Mouse (Mus musculus) intestine, embryonic 16.5 days (tissue): ENCODE results near the gene Rsph1. TPM values are rescaled to one million over a fixed set of nuclear protein-coding genes. Genes with fewer than 3 reads are reported as not detected.

Source experiments
- ATAC-seq: fragments of 200-750 bp; cut with Nextera tagmentation; 2 replicates; pipeline ENCODE4 v1.8.0; 2017; ENCODE audit warnings: moderate TSS enrichment, moderate library complexity
- H3K27ac ChIP-seq: fragments of 300-500 bp; sonication (generic); 2 replicates; pipeline ENCODE4 v1.5.1; 2014; ENCODE audit warnings: mild to moderate bottlenecking, low read length
- H3K27me3 ChIP-seq: fragments of 300-500 bp; sonication (generic); replicated peaks from 2 replicates; pipeline ENCODE4 v1.6.1; 2014; ENCODE audit warnings: low read length, control low read depth, mixed read lengths; ENCODE audit not compliant: control insufficient read depth, insufficient read depth
- H3K36me3 ChIP-seq: fragments of 300-500 bp; sonication (generic); 2 replicates; pipeline ENCODE4 v1.6.1; 2014; ENCODE audit warnings: low read length, control low read depth; ENCODE audit not compliant: control insufficient read depth, insufficient read depth
- H3K4me1 ChIP-seq: fragments of 300-500 bp; sonication (generic); 2 replicates; pipeline ENCODE4 v1.6.1; 2014; ENCODE audit warnings: low read length, control low read depth, mixed read lengths; ENCODE audit not compliant: control insufficient read depth, insufficient read depth
- H3K4me2 ChIP-seq: fragments of 300-500 bp; sonication (generic); 2 replicates; pipeline ENCODE4 v1.6.1; 2014; ENCODE audit warnings: low read depth, low read length, control low read depth
- H3K4me3 ChIP-seq: fragments of 300-500 bp; sonication (generic); 2 replicates; pipeline ENCODE4 v1.5.1; 2014; ENCODE audit warnings: mild to moderate bottlenecking, low read length
- H3K9ac ChIP-seq: fragments of 300-500 bp; sonication (generic); 2 replicates; pipeline ENCODE4 v1.6.1; 2014; ENCODE audit warnings: low read depth, low read length
- H3K9me3 ChIP-seq: fragments of 300-500 bp; sonication (generic); 2 replicates; pipeline ENCODE4 v1.6.1; 2016; ENCODE audit warnings: low read length, control low read depth; ENCODE audit not compliant: control insufficient read depth
- WGBS: fragments of 180-500 bp; shearing (Covaris S2); extraction: QIAGEN DNeasy Blood & Tissue Kit; methylation state at CpG from one replicate; pipeline ENCODE4 v1.1.7; 2014; 5-methylcytosine and 5-hydroxymethylcytosine counted together
- polyA plus RNA-seq: library from polyadenylated mRNA; unstranded; fragments of >200 nt; fragmentation: Nextera tagmentation; extraction: Ambion mirVana; gene quantifications from 2 replicates; pipeline ENCODE4 v1.2.1, GENCODE M21; 2015

Gene Rsph1
- polyA plus RNA-seq, 1 experiment from 2014 or later = 0.88 TPM

DNA sequence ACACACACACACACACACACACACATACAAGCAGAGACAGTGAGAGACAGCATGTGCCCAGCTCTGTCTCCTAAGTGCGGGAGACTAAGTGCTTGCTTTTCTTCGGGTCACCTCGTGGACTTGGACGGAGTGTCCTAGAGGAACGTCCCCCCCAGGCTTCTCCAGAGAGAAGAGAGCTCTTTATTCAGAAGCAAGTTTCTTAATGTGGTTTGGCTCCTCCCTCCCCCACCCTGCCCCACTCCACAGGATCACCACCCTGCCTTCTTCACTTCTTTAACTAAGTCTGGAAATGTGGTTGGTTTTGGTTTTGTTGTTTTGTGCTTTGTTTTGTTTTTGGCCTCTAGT, 28.6 kb upstream of the Rsph1 start:
- Histone ChIP-seq H3K9me3 (no peaks in the 10 kb centered on the region), H3K36me3 (no peaks in the 10 kb centered on the region; the same call in 1 of the 2 replicates), H3K9ac (no peak overlapping the region), H3K4me3 (no peak overlapping the region), H3K4me2 (no peak overlapping the region), H3K27ac (peak overlapping the region; percentile 95), H3K27me3 (no peaks in the 10 kb centered on the region), H3K4me1 (peaks cover 23% of the 10 kb centered on the region)
- no peak for ATAC-seq
- WGBS = 48% methylated on average over 5 of the region's 5 CpGs

DNA sequence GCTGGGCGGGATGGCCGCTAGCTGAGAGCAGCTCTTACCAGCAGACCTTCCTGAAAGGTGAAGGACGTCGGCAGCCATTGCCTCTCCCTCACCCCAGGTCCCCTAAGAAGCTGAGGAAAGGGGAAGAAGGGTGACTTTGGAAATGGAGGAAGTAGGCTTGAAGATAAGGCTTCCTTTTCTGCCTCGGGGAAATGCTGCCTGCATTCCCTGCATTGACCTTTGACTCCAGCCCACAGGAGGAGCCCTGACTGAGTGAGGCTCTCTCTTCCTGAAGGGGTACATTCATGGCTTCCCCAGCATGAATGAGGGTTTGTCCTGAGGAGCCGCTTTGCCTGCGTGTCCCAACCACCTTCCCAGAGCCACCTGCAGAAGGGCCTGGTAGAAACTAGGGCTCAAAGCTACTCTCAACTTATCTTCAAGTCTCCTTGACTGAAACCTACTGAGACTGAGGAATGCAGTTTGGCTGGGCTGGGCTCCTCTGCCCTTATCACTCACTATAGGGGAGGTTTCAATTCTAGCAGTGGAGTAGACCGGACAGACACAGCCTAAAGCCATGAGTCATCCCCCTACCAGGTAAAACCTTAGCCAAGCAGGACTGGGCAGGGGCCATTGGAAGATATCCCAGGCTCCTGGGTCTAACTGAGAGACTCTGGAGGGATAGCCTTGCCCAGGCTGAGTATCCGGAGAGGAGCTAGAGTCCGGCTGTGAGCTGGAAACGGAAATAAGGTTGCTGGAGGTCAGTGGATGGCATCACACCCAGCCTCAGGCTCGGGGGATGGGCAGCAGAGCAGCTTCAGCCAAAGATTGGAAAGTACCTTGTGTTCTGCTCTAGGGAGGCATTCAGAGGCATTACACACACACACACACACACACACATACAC, 28.0 kb upstream of the Rsph1 start:
- H3K9me3 ChIP-seq = no peaks in the 10 kb centered on the region
- H3K27ac ChIP-seq = peak overlapping the region; percentile 95
- H3K4me1 ChIP-seq = peaks cover 23% of the 10 kb centered on the region
- H3K4me2 ChIP-seq = peak overlapping the region; percentile 35; the same call in 1 of the 2 replicates
- WGBS = 41% methylated on average over 12 of the region's 12 CpGs
- ATAC-seq = peak; percentile 87
- no peaks in the 10 kb centered on the region for H3K27me3 ChIP-seq
- H3K36me3 ChIP-seq = no peaks in the 10 kb centered on the region
- H3K9ac ChIP-seq = peak overlapping the region; percentile 44; the same call in 1 of the 2 replicates
- H3K4me3 ChIP-seq = no peak overlapping the region

DNA sequence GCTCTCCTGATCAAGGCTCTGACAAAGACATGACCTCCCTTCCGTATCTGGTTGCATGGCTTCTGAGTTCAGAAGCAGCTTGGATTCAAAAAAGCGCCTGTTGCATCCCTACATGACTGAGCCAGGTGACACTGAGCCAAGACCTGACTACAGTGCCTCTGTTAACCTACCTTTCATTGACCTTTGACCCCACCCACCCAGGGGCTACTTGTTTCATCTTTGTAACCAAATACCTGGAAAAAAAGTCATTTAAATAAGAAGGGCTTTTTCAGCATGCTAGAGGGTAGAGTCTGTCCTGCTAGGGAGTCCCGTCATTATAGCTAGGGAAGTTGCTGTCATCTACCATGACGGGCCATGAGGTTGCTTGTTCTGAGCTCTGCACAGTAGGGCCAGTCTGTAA, 26.2 kb upstream of the Rsph1 start:
- 90% methylated on average over 4 of the region's 4 CpGs for WGBS
- Histone ChIP-seq H3K4me1 (peaks cover 19% of the 10 kb centered on the region), H3K27me3 (no peaks in the 10 kb centered on the region), H3K9ac (no peak overlapping the region), H3K9me3 (no peaks in the 10 kb centered on the region), H3K36me3 (no peaks in the 10 kb centered on the region), H3K4me2 (no peak overlapping the region), H3K4me3 (no peak overlapping the region), H3K27ac (no peak overlapping the region)
- ATAC-seq = no peak

DNA sequence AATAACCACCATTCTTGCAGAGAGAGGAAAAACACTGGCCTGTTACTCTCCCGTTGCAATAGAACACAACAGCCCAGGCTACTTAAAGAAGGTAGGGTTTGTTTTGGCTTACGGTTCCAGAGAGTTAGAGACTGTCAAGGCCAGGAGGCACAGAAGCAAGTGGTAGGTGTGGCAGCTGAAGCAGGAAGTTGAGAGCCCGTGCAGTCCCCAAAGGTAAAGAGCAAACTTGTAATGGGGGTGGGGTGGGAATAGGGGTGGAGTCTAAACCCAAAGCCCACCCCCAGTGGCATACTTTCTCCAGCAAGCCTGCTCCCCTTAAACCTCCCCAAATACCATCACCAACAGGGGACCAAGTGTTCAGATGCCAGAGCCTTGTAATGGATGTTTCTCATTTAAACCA, 23.6 kb upstream of the Rsph1 start:
- 45% methylated on average over 3 of the region's 3 CpGs for WGBS
- H3K4me2 ChIP-seq = no peak overlapping the region
- no peaks in the 10 kb centered on the region for H3K36me3 ChIP-seq
- H3K4me1 ChIP-seq = peaks cover 26% of the 10 kb centered on the region
- no peaks in the 10 kb centered on the region for H3K9me3 ChIP-seq
- no peak overlapping the region for H3K4me3 ChIP-seq
- no peak overlapping the region for H3K27ac ChIP-seq
- no peaks in the 10 kb centered on the region for H3K27me3 ChIP-seq
- no peak for ATAC-seq
- H3K9ac ChIP-seq = no peak overlapping the region

DNA sequence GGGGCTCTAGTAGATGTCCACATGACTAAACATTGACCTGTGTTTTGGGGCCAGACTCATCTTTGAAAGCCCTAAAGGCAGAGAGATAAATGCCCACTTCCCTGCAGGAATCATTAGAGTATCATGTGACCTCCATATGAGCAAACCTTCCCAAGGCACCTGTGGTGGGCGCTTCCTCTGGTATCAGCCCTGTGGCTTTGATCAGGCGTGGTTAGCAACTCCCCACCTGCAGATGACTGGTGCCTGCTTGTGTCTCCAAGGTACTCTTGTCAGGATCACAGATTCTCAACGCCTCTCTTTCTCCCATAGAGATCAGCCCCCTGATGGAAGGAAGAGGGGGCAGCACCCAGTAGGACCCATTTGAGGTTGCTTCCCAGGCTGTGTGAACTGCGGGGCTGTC, 22.8 kb upstream of the Rsph1 start:
- H3K4me2 ChIP-seq = no peak overlapping the region
- H3K36me3 ChIP-seq = no peaks in the 10 kb centered on the region
- peaks cover 21% of the 10 kb centered on the region for H3K4me1 ChIP-seq
- no peaks in the 10 kb centered on the region for H3K27me3 ChIP-seq
- no peak overlapping the region for H3K27ac ChIP-seq
- H3K4me3 ChIP-seq = no peak overlapping the region
- H3K9me3 ChIP-seq = no peaks in the 10 kb centered on the region
- WGBS = 80% methylated on average over 4 of the region's 4 CpGs
- no peak overlapping the region for H3K9ac ChIP-seq
- ATAC-seq = no peak

DNA sequence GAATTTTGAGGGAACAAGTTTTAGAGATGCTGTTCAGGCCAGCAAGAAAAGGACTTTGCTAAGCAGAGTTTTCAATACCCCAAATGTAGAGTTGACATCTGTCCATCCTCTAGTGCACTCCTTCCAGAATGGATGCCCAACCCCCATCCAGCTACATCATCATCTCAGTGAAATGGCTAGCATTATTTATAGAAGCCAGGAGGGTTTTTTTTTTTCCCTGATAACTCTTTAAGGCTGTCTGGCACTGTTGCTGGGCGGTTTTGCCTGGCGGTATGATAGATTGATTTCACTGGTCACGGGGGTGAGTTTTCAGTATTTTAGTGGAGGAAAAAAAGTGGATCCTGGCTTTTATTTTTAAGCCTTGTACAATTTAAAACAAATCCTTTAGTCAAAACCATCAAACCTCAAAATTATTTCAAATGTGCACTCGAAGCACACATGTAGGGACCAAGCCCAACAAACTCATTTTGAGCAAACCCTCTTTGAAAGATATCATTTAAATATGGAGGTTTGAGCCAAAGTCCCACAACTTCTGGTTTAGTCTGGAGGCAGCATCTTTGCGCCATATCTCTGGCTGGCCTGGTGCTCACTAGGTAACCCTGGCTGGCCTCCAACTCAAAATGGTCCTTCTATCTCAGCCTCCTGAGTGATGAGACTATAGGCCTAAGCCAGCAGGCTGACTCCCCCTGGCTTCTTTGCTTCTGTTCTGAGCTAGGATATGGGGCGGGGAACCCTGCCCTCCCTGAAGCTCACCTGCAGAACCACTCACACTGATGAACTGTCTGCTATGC, 21.4 kb upstream of the Rsph1 start:
- Histone ChIP-seq H3K9ac (no peak overlapping the region), H3K4me3 (no peak overlapping the region), H3K36me3 (no peaks in the 10 kb centered on the region), H3K27ac (no peak overlapping the region), H3K9me3 (no peaks in the 10 kb centered on the region), H3K4me2 (no peak overlapping the region), H3K4me1 (peaks cover 18% of the 10 kb centered on the region), H3K27me3 (no peaks in the 10 kb centered on the region)
- ATAC-seq = no peak
- 84% methylated on average over 6 of the region's 6 CpGs for WGBS

DNA sequence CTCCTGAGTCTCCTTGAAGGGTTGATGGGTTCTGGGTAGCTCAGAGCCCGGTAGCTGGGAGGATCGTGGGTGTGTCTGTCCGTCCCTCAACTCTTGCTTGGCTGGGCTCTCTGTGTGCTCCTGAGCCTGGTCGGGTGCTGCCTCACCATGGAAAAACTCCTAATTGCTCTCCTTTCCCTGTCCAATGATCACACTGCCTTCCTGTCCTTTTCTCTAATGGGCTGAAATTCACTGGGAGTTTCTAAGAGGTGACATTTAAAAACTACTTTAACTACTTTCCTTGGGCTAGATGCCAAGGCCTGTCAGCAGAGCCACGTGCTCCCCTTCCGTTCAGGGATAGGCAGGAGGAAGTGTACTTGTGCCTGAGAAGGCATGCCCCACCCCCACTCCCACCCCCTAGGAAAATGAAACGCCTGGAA, 20.3 kb upstream of the Rsph1 start:
- Histone ChIP-seq H3K27ac (peak overlapping the region; percentile 77), H3K4me1 (peaks cover 18% of the 10 kb centered on the region), H3K4me3 (peak overlapping the region; percentile 59), H3K4me2 (peak overlapping the region; percentile 84), H3K9ac (peak overlapping the region; percentile 80), H3K9me3 (no peaks in the 10 kb centered on the region), H3K36me3 (no peaks in the 10 kb centered on the region), H3K27me3 (no peaks in the 10 kb centered on the region)
- WGBS = 5% methylated on average over 7 of the region's 7 CpGs
- peak; percentile 61 for ATAC-seq

DNA sequence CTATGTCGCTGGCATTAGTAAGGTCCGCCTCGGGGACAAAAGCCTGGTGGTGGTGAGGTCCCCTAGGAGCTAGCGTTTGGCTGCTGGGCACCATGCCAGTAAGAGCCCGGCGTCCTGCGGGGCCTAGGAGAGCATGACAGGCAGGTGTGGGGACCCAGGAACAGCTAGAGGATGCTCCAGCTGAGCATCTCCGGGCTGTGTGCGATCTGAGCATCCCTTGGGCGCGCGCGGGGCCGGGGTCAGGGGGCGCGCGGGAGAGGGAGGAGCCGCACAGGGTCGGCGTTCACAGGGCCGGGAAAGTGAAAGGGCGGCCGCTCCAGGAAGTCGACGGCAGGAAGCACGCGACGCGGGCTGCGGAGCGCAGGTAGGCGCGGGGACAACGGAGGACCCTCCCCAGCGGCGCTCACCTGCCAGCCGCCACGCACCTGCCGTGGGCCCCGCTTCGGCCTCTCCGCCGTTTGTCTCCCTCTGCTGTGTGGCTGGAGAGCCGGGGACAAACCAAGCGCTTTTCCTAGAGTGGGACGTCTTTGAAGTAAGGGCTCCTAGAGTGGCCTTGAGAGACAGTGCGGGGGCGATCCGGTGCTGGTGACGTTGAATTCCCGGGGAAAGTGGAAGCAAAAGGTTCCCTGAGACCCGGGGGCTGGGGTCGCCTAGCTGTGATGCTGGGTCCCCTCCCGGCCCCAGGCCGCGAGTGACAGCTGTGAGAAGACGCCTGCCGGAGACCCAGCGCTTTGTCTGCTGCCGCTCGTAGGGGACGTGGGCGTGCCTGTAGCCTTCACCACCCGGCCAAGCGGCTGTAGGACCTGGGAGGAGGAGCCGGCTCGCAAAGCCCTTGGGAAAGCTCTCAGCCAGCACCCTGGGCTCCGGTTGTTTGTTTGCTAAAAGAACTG, 19.0 kb upstream of the Rsph1 start:
- no peaks in the 10 kb centered on the region for H3K27me3 ChIP-seq
- H3K9ac ChIP-seq = peak overlapping the region; percentile 80
- no peaks in the 10 kb centered on the region for H3K36me3 ChIP-seq
- H3K9me3 ChIP-seq = no peaks in the 10 kb centered on the region
- peak overlapping the region; percentile 59 for H3K4me3 ChIP-seq
- 1% methylated on average over 67 of the region's 68 CpGs for WGBS
- peaks cover 18% of the 10 kb centered on the region for H3K4me1 ChIP-seq
- peak overlapping the region; percentile 77 for H3K27ac ChIP-seq
- H3K4me2 ChIP-seq = peak overlapping the region; percentile 84
- ATAC-seq = peak; percentile 89
